Mouse (Mus musculus) G1E-ER4 (cell line): ENCODE results near the gene Lmnb2. TPM values are rescaled to one million over a fixed set of nuclear protein-coding genes. Genes with fewer than 3 reads are reported as not detected.

Experiments used
- GATA1 ChIP-seq: IDR thresholded peaks from one replicate; pipeline ENCODE4 v1.8.0; 2012; ENCODE audit warnings: low read length, inconsistent platforms
- polyA plus RNA-seq: library from polyadenylated mRNA; stranded (reverse); fragments of >175 nt; gene quantifications from 2 replicates; pipeline ENCODE4 v1.2.3, GENCODE M21; 2012

Gene Lmnb2
- not detected in 2 replicates for polyA plus RNA-seq

GRCm38 (mm10) chr10:80917779-80918434 lies at the start of gene Lmnb2:
Gene Lmnb2 (minus strand): TSS chr10:80918245.
- TF ChIP-seq GATA1, result no peak

GRCm38 (mm10) chr10:80967101-80967656 lies 49.1 kb upstream of the Lmnb2 start:
- TF ChIP-seq GATA1, result no peak

- TF ChIP-seq GATA1, result no peak
Observed at GRCm38 (mm10) chr10:80966296-80966695, 48.3 kb upstream of the Lmnb2 start.

- TF ChIP-seq GATA1, result no peak
Observed at GRCm38 (mm10) chr10:80963031-80963975, 45.3 kb upstream of the Lmnb2 start.

- no peak for TF ChIP-seq GATA1
Observed at GRCm38 (mm10) chr10:80962585-80962984, 44.5 kb upstream of the Lmnb2 start.

GRCm38 (mm10) chr10:80962051-80962472 lies 44.0 kb upstream of the Lmnb2 start:
- TF ChIP-seq GATA1, result no peak

GRCm38 (mm10) chr10:80960551-80961508 lies 42.8 kb upstream of the Lmnb2 start:
- no peak for TF ChIP-seq GATA1

- no peak for TF ChIP-seq GATA1
Observed at GRCm38 (mm10) chr10:80958979-80959637, 41.1 kb upstream of the Lmnb2 start.

- TF ChIP-seq GATA1, result no peak
Observed at GRCm38 (mm10) chr10:80957791-80958190, 39.7 kb upstream of the Lmnb2 start.

GRCm38 (mm10) chr10:80956901-80957300 lies 38.9 kb upstream of the Lmnb2 start:
- no peak for TF ChIP-seq GATA1

GRCm38 (mm10) chr10:80956385-80956784 lies 38.3 kb upstream of the Lmnb2 start:
- no peak for TF ChIP-seq GATA1

GRCm38 (mm10) chr10:80955536-80955935 lies 37.5 kb upstream of the Lmnb2 start:
- TF ChIP-seq GATA1, result no peak

GRCm38 (mm10) chr10:80954843-80955242 lies 36.8 kb upstream of the Lmnb2 start:
- TF ChIP-seq GATA1, result no peak

- TF ChIP-seq GATA1, result no peak
Observed at GRCm38 (mm10) chr10:80954415-80954814, 36.4 kb upstream of the Lmnb2 start.

GRCm38 (mm10) chr10:80952449-80952848 lies 34.4 kb upstream of the Lmnb2 start:
- TF ChIP-seq GATA1, result no peak
